Mouse (Mus musculus) brown adipose tissue, adult 24 weeks (tissue): Measurements from ENCODE around the gene Hs3st4. TPM values are rescaled to one million over a fixed set of nuclear protein-coding genes. Genes with fewer than 3 reads are reported as not detected.

Experiments
- H3K27ac ChIP-seq: fragments of 200-500 bp; replicated peaks from 2 replicates; pipeline ENCODE4 v1.5.1; 2012; ENCODE audit warnings: low read depth, mild to moderate bottlenecking, low read length
- H3K4me1 ChIP-seq: fragments of 200-500 bp; 2 replicates; pipeline ENCODE4 v1.6.1; 2012; ENCODE audit warnings: low read length, mixed read lengths; ENCODE audit not compliant: control insufficient read depth, insufficient read depth, insufficient read length
- H3K4me3 ChIP-seq: fragments of 200-500 bp; 2 replicates; pipeline ENCODE4 v1.5.1; 2012; ENCODE audit warnings: low read depth, mild to moderate bottlenecking, low read length, moderate library complexity; ENCODE audit not compliant: insufficient read depth
- polyA plus RNA-seq: library from polyadenylated mRNA; stranded (reverse); fragments of >200 nt; gene quantifications from 2 replicates; pipeline ENCODE4 v1.2.4, GENCODE M21; 2012; ENCODE audit not compliant: missing spikeins, insufficient read depth, insufficient read length

The Hs3st4 gene
- polyA plus RNA-seq, 1 experiment: not detected

GRCm38 (mm10) chr7:124354035-124354434 is 371.4 kb downstream of the Hs3st4 start:
- no peaks in the 10 kb centered on the region for H3K4me1 ChIP-seq
- no peak overlapping the region for H3K4me3 ChIP-seq
- no peak overlapping the region for H3K27ac ChIP-seq

GRCm38 (mm10) chr7:124358068-124358467 is 375.4 kb downstream of the Hs3st4 start:
- no peak overlapping the region for H3K4me3 ChIP-seq
- no peak overlapping the region for H3K27ac ChIP-seq
- no peaks in the 10 kb centered on the region for H3K4me1 ChIP-seq

GRCm38 (mm10) chr7:124359836-124360235 is 377.2 kb downstream of the Hs3st4 start:
- Histone ChIP-seq H3K4me3 (no peak overlapping the region), H3K4me1 (no peaks in the 10 kb centered on the region), H3K27ac (no peak overlapping the region)

- H3K4me3 ChIP-seq: no peak overlapping the region
- H3K27ac ChIP-seq: no peak overlapping the region
These were observed 389.6 kb downstream of the Hs3st4 start for GRCm38 (mm10) chr7:124372297-124372696.

GRCm38 (mm10) chr7:124372697-124373096 is 390.0 kb downstream of the Hs3st4 start:
- Histone ChIP-seq H3K4me3 (no peak overlapping the region), H3K27ac (no peak overlapping the region), H3K4me1 (no peaks in the 10 kb centered on the region)

More at GRCm38 (mm10) chr7:124372297-124372696, 389.6 kb downstream of the Hs3st4 start:
- no peaks in the 10 kb centered on the region for H3K4me1 ChIP-seq

- no peaks in the 10 kb centered on the region for H3K4me1 ChIP-seq
- no peak overlapping the region for H3K4me3 ChIP-seq
- H3K27ac ChIP-seq: no peak overlapping the region
These were observed 400.8 kb downstream of the Hs3st4 start for GRCm38 (mm10) chr7:124383489-124383888.

- H3K4me1 ChIP-seq: no peaks in the 10 kb centered on the region
- no peak overlapping the region for H3K27ac ChIP-seq
- no peak overlapping the region for H3K4me3 ChIP-seq
These were observed 416.5 kb downstream of the Hs3st4 start for GRCm38 (mm10) chr7:124399184-124399583.

- H3K4me3 ChIP-seq: no peak overlapping the region
- H3K27ac ChIP-seq: no peak overlapping the region
- no peaks in the 10 kb centered on the region for H3K4me1 ChIP-seq
These were observed 444.3 kb downstream of the Hs3st4 start for GRCm38 (mm10) chr7:124426951-124427350.
